Mouse (Mus musculus) stomach, postnatal 0 days (tissue): Measurements from ENCODE around the gene Arid5b.

Source experiments
- CTCF ChIP-seq: IDR thresholded peaks from 2 replicates; pipeline ENCODE4 v1.5.1; 2016; ENCODE audit warnings: antibody characterized with exemption, low read depth, mild to moderate bottlenecking, moderate library complexity
- EP300 ChIP-seq: optimal IDR thresholded peaks from 2 replicates; pipeline ENCODE3; 2016; ENCODE audit warnings: antibody characterized with exemption

DNA sequence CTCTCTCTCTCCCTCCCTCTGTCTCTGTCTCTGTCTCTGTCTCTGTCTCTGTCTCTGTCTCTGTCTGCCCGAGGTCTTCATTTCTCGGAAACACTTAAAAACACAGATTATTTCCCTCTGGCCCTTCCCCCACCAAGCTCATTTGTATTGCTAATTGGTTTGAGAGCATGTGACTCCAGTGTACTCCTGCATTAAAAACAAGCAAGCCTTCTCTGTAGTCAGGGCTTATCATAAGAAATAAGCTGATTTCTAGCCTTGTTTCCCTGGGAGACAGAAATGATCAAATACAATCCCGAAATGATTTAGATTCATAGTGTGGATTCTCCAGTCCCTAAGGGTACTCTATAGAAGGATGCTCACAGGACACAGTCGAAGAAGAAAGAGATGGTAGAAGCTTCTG is 136.0 kb downstream of the Arid5b start:
- TF ChIP-seq CTCF (no peak), EP300 (no peak)
